Mouse (Mus musculus): ENCODE results near the gene Tfdp1. TPM values are rescaled to one million over a fixed set of nuclear protein-coding genes. Genes with fewer than 3 reads are reported as not detected.
A peak's percentile ranks its signal among the peaks of the same experiment; 100 is the strongest.

The Tfdp1 gene
- total and polyA plus RNA-seq, 3 experiments = 143 to 331 (median 256) TPM

DNA sequence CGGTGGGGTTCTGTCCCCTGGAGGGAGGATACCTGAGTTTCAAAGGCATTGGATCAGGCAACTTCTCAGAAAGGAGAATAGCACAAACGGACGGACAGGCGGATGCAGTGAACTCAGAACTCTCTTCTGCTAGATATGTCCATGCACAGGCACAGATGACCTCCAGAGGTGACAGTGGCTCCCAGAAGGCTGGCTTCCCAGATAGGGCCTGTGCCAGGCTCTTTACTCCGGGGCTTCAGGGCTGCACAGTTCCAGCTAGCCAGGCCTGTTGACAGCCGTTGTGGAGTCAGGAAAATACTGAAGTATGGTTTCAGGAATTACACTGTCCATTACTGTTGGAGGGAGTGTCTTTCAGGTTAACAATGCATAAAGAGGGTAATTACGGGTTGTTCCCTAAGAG is 11.5 kb downstream of the Tfdp1 start:
- H3K27me3 ChIP-seq (ENCODE audit: control insufficient read depth in 1 of 2, insufficient read depth in 2 of 2, low read length in 2 of 2) = no peaks in the 10 kb centered on the region
- no peaks in the 10 kb centered on the region for H3K9me3 ChIP-seq (replicated peaks; ENCODE audit: insufficient read depth, low read length)
- peaks cover 11 to 48% of the 10 kb centered on the region in 2 experiments for H3K4me1 ChIP-seq (ENCODE audit: control insufficient read depth in 1 of 2, insufficient read depth in 2 of 2, low read length in 2 of 2)
- no peak overlapping the region for H3K9ac ChIP-seq (ENCODE audit: control insufficient read depth, low read depth, low read length, poor library complexity, severe bottlenecking)
- H3K27ac ChIP-seq (ENCODE audit: control insufficient read depth, low read depth, low read length) = no peak overlapping the region
- H3K79me2 ChIP-seq (ENCODE audit: control insufficient read depth, insufficient read depth, low read length, poor library complexity) = peaks cover 78% of the 10 kb centered on the region
- TF ChIP-seq KAT2A (conservative IDR thresholded peaks at IDR 0.05; ENCODE audit: low read depth, low read length) (no peak), E2F4 (IDR thresholded peaks at IDR 0.05; ENCODE audit: borderline replicate concordance, low read depth, low read length) (no peak), ZMIZ1 (IDR thresholded peaks at IDR 0.05; ENCODE audit: low read depth, low read length) (no peak), RAD21 (IDR thresholded peaks at IDR 0.05; ENCODE audit: low read depth, low read length) (no peak), CHD1 (IDR thresholded peaks at IDR 0.05; ENCODE audit: low read depth, low read length) (no peak), CHD2 (IDR thresholded peaks at IDR 0.05; ENCODE audit: low read length) (no peak), SMC3 (IDR thresholded peaks at IDR 0.05; ENCODE audit: low read depth, low read length) (no peak), TAL1 (IDR thresholded peaks at IDR 0.05; ENCODE audit: low read length) (no peak), USF1 (IDR thresholded peaks at IDR 0.05; ENCODE audit: low read depth, low read length) (no peak), CTCF (IDR thresholded peaks at IDR 0.05 in 2 of 3, conservative IDR thresholded peaks at IDR 0.05 in 1 of 3; ENCODE audit: control insufficient read depth in 1 of 3, insufficient read depth in 1 of 3, low read depth in 2 of 3, low read length in 3 of 3, poor library complexity in 1 of 3, severe bottlenecking in 1 of 3) (no peak), ZNF384 (IDR thresholded peaks at IDR 0.05; ENCODE audit: low read depth, low read length) (no peak), POLR2AphosphoS2 (IDR thresholded peaks at IDR 0.05; ENCODE audit: low read length) (no peak), HCFC1 (IDR thresholded peaks at IDR 0.05; ENCODE audit: low read depth, low read length) (no peak)
- H3K36me3 ChIP-seq (ENCODE audit: control insufficient read depth in 1 of 2, insufficient read depth in 2 of 2, low read length in 2 of 2) = peaks cover 32 to 52% of the 10 kb centered on the region in 2 experiments
- no peak overlapping the region for H3K4me3 ChIP-seq (ENCODE audit: control insufficient read depth in 1 of 2, insufficient read depth in 1 of 2, low read depth in 2 of 2, low read length in 2 of 2)
- no peak for DNase-seq (ENCODE audit: low read depth, low spot score)

DNA sequence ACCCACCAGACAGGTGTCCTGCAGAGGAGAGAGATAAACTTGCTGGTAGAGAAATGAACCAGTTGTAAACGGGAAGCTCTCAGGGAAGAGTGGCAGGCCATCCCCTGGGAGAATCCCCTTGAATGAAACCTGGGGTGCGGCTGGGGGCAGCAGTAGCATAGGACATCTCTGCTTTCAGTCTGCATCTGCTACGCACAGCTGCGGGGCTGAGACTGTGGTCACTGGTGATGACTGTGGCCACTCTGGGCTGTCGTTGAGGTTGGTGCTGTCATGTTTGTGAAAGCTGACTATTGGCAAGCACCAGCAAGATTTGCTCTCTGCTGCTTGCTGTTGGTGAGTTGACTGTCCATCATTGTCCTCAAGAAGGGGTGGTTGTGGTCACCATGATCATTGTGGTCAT is 13.0 kb downstream of the Tfdp1 start:
- Histone ChIP-seq H3K27me3 (ENCODE audit: control insufficient read depth in 1 of 2, insufficient read depth in 2 of 2, low read length in 2 of 2) (no peaks in the 10 kb centered on the region), H3K36me3 (ENCODE audit: control insufficient read depth in 1 of 2, insufficient read depth in 2 of 2, low read length in 2 of 2) (peaks cover 39 to 50% of the 10 kb centered on the region in 2 experiments), H3K79me2 (ENCODE audit: control insufficient read depth, insufficient read depth, low read length, poor library complexity) (peaks cover 78% of the 10 kb centered on the region), H3K27ac (ENCODE audit: control insufficient read depth, low read depth, low read length) (no peak overlapping the region), H3K4me3 (ENCODE audit: control insufficient read depth in 1 of 2, insufficient read depth in 1 of 2, low read depth in 2 of 2, low read length in 2 of 2) (no peak overlapping the region), H3K4me1 (ENCODE audit: control insufficient read depth in 1 of 2, insufficient read depth in 2 of 2, low read length in 2 of 2) (peaks cover 11 to 45% of the 10 kb centered on the region in 2 experiments), H3K9me3 (replicated peaks; ENCODE audit: insufficient read depth, low read length) (no peaks in the 10 kb centered on the region), H3K9ac (ENCODE audit: control insufficient read depth, low read depth, low read length, poor library complexity, severe bottlenecking) (no peak overlapping the region)
- DNase-seq (ENCODE audit: low read depth, low spot score) = no peak
- TF ChIP-seq POLR2AphosphoS2 (IDR thresholded peaks at IDR 0.05; ENCODE audit: low read length) (0 out of 2 replicates have a peak, but pooled peaks have one; percentile 25), NELFE (IDR thresholded peaks at IDR 0.05; ENCODE audit: low read depth, low read length) (no peak)

DNA sequence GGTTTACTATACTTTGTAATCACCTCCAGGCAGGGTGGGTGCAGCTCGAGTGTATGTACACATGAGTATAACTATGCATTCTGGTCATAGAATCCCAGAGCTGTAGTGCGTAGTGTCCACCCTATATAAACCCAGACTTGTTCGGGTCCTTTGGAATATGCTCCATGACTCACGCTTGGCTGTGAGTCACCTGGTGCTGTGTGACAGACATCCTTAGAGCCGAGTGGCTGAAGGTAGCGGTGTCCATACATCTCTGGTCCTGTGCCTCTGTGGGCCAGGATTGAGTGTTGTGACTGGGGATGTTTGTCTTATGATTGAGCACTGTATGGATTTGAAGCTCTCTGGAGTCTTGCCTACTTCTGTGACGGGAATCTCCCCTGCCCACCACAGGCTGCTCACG is 14.1 kb downstream of the Tfdp1 start:
- no peak for DNase-seq (ENCODE audit: low read depth, low spot score)
- H3K4me3 ChIP-seq (ENCODE audit: control insufficient read depth in 1 of 2, insufficient read depth in 1 of 2, low read depth in 2 of 2, low read length in 2 of 2) = no peak overlapping the region
- H3K79me2 ChIP-seq (ENCODE audit: control insufficient read depth, insufficient read depth, low read length, poor library complexity) = peaks cover 76% of the 10 kb centered on the region
- H3K9ac ChIP-seq (ENCODE audit: control insufficient read depth, low read depth, low read length, poor library complexity, severe bottlenecking) = no peak overlapping the region
- no peaks in the 10 kb centered on the region for H3K9me3 ChIP-seq (replicated peaks; ENCODE audit: insufficient read depth, low read length)
- H3K36me3 ChIP-seq (ENCODE audit: control insufficient read depth in 1 of 2, insufficient read depth in 2 of 2, low read length in 2 of 2) = peaks cover 37 to 50% of the 10 kb centered on the region in 2 experiments
- H3K27ac ChIP-seq (ENCODE audit: control insufficient read depth, low read depth, low read length) = peak overlapping the region; percentile 56
- H3K4me1 ChIP-seq (ENCODE audit: control insufficient read depth in 1 of 2, insufficient read depth in 2 of 2, low read length in 2 of 2) = peaks cover 11 to 42% of the 10 kb centered on the region in 2 experiments
- no peaks in the 10 kb centered on the region for H3K27me3 ChIP-seq (ENCODE audit: control insufficient read depth in 1 of 2, insufficient read depth in 2 of 2, low read length in 2 of 2)
- peak in 1 of 2 experiments; percentile 12; a peak in 1 of 4 replicates for TF ChIP-seq POLR2A (IDR thresholded peaks at IDR 0.05; ENCODE audit: control insufficient read depth in 1 of 2, insufficient read depth in 1 of 2, low read depth in 1 of 2, low read length in 2 of 2, poor library complexity in 1 of 2)
- TF ChIP-seq JUND (IDR thresholded peaks at IDR 0.05; ENCODE audit: low read depth, low read length) = no peak
